Mouse (Mus musculus): ENCODE results near the gene Pde3a.
"Not testable (repeated sequence)": the region's sequence is repeated elsewhere in the genome, so short reads cannot be mapped to it uniquely, and the experiment has no call there.

The Pde3a gene

GRCm38 (mm10) chr6:141267888-141268570, 19.0 kb downstream of the Pde3a start:
- DNase-seq (ENCODE audit: low spot score in 2 of 2) = no peak

DNA sequence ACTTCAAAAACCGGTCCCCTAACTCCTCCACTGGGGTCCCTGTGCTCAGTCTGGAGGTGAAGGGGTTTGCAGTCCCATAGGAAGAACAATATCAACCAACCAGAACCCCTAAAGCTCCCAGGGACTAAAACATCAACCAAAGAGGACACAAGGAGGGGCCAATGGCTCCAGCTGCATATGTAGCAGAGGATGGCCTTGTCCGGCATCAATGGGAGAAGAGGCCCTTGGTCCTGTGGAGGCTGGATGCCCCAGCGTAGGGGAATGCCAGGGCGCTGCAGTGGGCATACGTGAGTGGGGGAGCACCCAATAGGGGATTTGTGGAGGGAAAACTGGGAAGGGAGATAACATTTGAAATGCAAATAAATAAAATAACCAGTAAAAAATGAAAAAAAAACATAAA, 19.8 kb downstream of the Pde3a start:
- no peak for DNase-seq (ENCODE audit: low spot score in 2 of 2)

DNA sequence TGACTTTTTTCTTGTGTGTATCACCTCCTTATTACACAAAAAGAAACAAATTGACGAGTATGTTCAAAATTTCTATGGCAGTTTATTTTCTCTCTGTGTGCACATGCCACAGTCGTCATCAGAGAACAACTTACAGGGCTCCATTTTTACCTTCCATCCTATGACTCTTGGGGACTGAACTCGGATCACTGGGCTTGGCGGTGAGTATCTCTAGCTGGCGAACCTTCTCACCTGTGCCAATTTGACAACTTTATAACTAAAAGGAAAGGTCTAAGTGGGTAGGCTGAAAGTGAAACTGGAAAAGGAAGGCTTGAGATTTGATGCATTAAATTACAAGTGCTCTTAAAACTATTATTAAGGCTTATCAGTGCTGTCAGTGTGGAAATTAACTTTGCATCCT, 22.1 kb downstream of the Pde3a start:
- no peak for DNase-seq (ENCODE audit: low spot score in 2 of 2)

DNA sequence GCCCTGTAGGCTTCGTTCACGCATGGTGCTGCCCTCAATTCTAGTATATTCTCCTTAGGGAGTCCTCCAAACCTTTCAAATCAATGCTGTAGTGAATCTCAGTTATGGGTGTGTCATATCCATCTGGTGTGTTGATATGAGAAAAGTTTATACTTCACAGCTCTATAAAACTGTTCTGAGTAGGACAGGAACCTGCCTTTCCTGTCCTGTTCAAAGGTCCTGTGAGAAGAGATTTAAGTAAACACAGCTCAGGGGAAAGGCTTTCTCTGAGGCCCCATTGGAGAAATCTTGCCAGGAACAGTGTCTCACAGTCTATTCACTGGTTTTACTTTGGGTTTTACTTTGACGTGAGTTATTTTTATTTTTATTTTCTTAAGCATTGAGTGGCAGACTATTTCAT, 22.5 kb downstream of the Pde3a start:
- no peak for DNase-seq (ENCODE audit: low spot score in 2 of 2)

- no peak for DNase-seq (ENCODE audit: low spot score in 2 of 2)
Observed at GRCm38 (mm10) chr6:141273685-141274084, 24.6 kb downstream of the Pde3a start.

- DNase-seq (ENCODE audit: low spot score in 2 of 2) = no peak
Observed at GRCm38 (mm10) chr6:141281685-141282084, 32.6 kb downstream of the Pde3a start.

DNA sequence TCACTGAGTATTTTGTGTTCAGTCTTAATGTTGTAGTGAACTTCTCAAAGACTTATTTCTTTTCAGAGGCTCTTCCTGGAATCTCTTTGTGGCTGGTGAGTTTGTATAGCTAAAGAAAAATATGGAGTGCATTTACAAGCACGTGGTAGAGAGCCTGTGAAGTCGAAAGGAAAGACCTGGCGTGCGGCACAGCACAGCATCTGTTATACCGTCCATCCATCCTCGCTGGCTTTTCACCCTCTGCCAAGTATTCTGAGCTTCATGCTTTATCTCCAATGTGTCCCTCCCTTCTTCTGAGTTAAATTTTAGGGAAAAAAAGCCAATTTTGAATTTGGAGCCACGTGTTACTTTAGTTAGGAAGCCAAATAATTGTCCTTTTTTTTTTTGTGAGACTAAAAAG, 33.7 kb downstream of the Pde3a start:
- no peak for DNase-seq (ENCODE audit: low spot score in 2 of 2)

- no peak for DNase-seq (ENCODE audit: low spot score in 2 of 2)
Observed at GRCm38 (mm10) chr6:141291195-141291594, 42.1 kb downstream of the Pde3a start.

- DNase-seq (ENCODE audit: low spot score in 2 of 2) = no peak
Observed at GRCm38 (mm10) chr6:141292826-141293459, 43.9 kb downstream of the Pde3a start.

GRCm38 (mm10) chr6:141293460-141293853, 44.4 kb downstream of the Pde3a start:
- DNase-seq (ENCODE audit: low spot score in 2 of 2) = no peak

DNA sequence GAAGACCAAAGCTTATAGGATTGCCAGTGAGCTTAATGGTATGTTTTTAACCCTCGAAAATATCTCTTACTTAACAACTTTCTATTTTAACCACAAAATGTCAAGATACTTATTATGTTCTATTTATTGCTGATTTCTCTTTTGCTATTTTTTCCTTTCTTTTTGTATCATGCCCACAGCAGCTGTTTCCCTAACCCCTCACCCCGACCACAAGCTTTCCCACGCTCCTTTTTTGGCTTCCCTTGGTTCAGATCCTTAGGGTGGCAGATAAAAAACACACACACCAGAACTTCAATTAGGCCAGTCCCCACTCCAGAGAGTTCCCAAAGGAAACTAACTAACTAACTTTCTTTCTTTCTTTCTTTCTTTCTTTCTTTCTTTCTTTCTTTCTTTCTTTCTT, 46.2 kb downstream of the Pde3a start:
- no peak for DNase-seq (ENCODE audit: low spot score in 2 of 2)

DNA sequence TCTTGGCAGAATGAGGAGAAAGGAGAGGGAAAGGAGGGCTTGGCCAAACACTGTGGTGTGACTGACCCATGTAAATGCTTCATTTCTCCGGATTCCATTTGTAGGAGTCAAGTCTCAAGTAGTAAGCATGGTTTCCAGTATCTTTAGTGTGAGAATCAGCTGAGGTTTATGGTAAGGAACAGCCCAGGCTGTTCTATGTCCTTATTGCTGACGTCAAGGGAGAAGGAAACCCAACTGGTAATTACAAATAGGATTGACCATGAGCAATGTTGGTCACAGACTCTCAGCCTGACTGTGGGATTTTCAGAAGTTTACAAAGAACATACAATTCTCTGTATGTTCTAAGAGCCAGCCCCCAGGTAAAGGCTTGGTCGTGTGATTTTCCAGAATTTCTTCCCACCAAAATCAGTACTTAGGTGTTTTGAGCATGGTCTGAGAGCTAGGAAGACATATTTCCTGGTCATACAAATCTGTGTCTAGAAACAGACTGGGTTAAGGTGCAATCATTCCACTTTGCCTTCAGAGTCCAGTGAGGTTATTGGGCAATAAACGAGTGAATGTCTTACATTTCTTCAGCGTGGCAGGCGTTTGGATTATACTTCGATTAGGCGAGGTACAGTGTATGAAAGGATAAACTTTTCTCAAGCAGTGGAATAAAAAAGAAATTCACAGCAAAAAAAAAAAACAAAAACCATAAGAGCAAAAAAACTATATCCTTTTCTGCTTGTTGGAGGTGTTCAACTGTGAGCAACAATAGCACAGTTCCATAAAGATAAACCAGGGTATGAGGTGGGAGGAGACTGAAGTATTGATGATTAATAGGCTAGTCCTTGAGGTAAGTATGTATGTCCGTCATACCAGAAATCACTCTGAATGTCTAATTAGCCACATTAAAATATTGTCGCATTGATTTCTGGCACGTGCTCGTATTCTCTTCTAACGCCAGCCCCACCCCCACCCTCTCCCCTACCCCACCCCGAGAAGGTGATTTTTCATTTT, 53.0 kb downstream of the Pde3a start:
- no peak for DNase-seq (ENCODE audit: low spot score in 2 of 2)

DNA sequence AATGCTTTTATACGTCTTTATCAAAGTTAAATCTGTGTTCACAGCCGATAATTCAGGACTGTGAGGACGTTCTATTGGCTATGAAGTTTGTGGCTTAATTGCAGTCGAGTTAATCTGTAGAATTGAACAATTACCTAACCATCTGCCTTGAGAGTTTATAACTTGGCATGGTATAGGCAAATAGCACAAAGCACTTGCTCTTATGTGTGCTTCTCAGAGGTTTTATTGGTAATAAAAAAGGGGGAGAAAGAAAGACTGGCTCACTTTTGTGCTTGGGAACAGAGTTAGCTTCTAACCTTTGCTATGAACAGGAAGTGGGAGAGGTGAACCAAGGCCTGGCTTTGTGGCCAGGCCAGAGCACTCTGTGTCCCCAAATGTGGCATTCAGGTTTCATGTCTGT, 53.8 kb downstream of the Pde3a start:
- no peak for DNase-seq (ENCODE audit: low spot score in 2 of 2)

DNA sequence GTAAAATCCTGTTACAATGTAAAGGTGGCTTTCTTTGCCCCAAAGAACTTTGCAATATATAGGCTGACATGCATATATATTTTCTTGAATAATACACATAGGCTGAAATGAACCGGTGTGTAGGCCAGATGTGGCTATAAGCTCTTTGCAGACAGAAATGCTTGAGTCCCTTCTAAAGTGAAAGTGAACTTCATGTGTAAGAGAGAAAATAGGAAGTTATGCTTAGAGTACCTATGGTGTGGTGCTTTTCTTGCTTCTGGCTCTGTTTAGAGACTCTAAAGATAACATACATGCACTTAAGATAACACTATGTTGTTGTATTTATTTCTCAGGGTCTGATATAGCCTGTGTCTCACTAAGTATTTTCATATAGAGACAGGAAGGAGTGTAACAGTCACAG, 58.3 kb downstream of the Pde3a start:
- DNase-seq (ENCODE audit: low spot score in 2 of 2) = no peak

- DNase-seq (ENCODE audit: low spot score in 2 of 2) = no peak
Observed at GRCm38 (mm10) chr6:141308451-141308850, 59.4 kb downstream of the Pde3a start.

DNA sequence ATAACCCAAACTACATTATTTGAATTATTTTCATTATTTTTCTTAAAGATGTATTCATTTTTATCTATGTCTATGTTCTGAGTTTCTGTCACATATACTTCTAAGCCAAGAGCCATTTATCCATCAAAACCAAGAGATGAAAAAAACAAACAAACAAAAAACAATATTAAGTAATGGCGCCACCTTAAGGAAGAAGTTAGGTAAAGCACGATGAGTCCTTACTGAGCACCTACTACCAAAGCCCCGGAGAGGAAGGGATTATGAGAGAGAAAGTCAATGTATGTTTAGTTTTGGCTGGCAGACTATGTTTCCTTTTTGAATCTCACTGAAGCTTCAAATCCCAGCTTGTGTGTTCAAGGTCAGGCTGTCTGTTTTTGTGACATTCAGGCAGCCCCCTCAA, 60.8 kb downstream of the Pde3a start:
- no peak for DNase-seq (ENCODE audit: low spot score in 2 of 2)

DNA sequence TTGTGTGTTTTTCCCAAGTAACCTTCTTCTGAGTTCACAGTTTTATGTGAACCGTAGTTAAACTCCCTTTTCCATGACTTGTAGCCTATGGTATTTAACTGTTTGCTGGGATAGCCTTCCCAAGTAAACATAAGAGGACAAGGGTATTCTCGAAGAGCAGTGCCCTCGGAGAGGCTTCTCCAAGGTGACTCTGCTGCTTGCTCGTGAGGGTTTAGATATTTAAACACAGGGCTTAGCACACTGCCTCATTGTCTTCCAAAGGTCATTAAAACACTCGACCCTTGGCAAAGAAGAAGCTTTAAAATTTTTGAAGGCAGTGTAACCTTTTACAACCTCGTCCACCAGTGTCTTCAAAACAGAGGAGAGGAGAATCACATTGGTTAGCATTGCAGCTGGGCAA, 61.3 kb downstream of the Pde3a start:
- no peak for DNase-seq (ENCODE audit: low spot score in 2 of 2)

DNA sequence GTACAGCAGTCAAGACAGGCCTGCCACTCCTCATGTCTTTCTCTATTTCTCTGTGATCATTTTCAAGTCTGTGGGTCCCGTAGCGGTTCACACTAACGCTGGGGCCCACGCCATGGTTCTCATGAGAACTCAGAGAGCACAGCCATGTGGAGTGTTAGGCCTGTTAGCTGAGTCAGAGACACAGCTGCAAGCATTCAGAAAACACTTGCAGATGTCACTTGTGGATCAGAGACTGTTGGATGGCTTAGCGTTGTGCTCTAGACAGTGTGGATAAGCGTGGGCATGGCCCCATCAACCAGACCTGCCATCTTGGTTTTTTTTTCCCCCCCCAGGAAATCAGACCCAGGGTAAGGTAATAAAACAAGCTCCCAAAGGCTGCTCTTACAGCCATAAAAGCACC, 62.5 kb downstream of the Pde3a start:
- no peak for DNase-seq (ENCODE audit: low spot score in 2 of 2)

DNA sequence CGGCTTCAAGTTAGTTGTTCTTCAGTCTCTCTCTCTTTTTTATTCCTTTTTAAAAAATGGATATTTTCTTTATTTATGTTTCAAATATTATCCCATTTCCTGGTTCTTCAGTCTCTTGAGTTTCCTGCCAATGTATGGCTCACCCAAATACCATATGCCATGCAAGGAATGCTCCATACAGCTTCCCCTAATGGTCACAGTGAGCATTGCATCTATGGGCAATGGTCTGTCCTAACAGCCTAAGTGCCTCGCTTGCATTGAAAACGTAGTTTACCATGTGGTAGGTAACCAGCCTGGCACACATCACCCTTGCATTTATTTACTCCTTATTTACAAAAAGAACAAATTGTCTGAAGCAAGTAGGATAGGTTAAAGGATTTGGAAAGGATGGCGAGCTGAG, 64.0 kb downstream of the Pde3a start:
- DNase-seq (ENCODE audit: low spot score in 2 of 2) = no peak

GRCm38 (mm10) chr6:141318440-141318839, 69.4 kb downstream of the Pde3a start:
- DNase-seq (ENCODE audit: low spot score in 2 of 2) = no peak

DNA sequence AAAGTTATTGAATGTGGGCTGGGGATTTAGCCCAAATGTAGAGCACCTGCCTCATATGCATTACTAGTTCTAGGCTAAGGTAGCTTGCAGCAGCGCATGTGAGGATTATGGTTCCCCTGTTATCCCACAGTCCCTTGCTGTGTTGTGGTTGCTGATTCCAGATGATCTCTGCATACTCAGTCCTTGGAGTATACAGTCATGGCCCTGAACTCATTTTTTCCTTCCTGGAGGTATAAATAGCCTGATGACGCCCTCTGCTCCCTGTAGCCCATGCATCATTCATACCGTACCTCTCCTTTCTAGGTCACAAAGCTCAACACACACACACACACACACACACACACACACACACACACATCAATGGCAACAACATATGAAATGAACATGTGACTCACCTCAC, 72.2 kb downstream of the Pde3a start:
- no peak for DNase-seq (ENCODE audit: low spot score in 2 of 2)

- DNase-seq (ENCODE audit: low spot score in 2 of 2) = no peak
Observed at GRCm38 (mm10) chr6:141322961-141323360, 73.9 kb downstream of the Pde3a start.

GRCm38 (mm10) chr6:141327134-141327533, 78.1 kb downstream of the Pde3a start:
- not testable (repeated sequence) for DNase-seq (ENCODE audit: low spot score in 2 of 2)

Data from urinary bladder, postnatal 4 days (tissue).